Mouse (Mus musculus): ENCODE results near the gene Ripk3. TPM values are rescaled to one million over a fixed set of nuclear protein-coding genes. Genes with fewer than 3 reads are reported as not detected.

Ripk3 gene
- total and polyA plus RNA-seq, 3 experiments = 0.15 to 2.0 TPM; not detected in 1

DNA sequence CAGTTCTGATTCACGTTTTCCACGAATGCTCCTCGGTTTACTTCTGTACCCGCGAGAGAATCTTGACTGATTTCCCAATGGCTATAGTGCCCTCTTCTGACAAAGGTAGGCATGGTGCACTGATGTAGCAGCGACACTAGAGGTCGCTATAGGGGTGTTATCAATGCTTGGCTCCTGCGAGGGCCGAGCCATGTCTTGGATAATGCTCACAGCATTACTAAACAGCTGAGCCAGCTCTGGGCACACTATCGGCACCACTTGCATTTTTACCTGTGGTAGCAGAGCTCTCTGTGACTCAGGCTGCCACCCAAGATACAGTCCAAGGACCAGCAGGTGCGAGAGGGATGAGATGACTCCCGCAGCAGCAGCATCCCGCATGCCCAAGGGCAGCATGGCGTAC is 7.4 kb downstream of the Ripk3 start (continued):
- TF ChIP-seq JUND (conservative IDR thresholded peaks at IDR 0.05; ENCODE audit: low read depth, low read length) = peak; percentile 69
- TF ChIP-seq MAFK (IDR thresholded peaks at IDR 0.05; ENCODE audit: insufficient replicate concordance, low read length) = peak; percentile 24; the same call in 1 of the 2 replicates
- TF ChIP-seq TCF12 (IDR thresholded peaks at IDR 0.05; ENCODE audit: low read depth, low read length) = 0 out of 2 replicates have a peak, but pooled peaks have one; percentile 16
- no peak for TF ChIP-seq PAX5 (IDR thresholded peaks at IDR 0.05; ENCODE audit: low read length)
- TF ChIP-seq USF2 (conservative IDR thresholded peaks at IDR 0.05; ENCODE audit: low read depth, low read length) = no peak
- no peak for TF ChIP-seq POLR2AphosphoS2 (IDR thresholded peaks at IDR 0.05; ENCODE audit: low read depth, low read length)
- TF ChIP-seq USF1 (IDR thresholded peaks at IDR 0.05; ENCODE audit: low read depth, low read length) = no peak
- no peak for TF ChIP-seq UBTF (IDR thresholded peaks at IDR 0.05; ENCODE audit: low read depth, low read length)
- TF ChIP-seq ZKSCAN1 (IDR thresholded peaks at IDR 0.05; ENCODE audit: borderline replicate concordance, low read depth, low read length) = no peak
- TF ChIP-seq ELF1 (IDR thresholded peaks at IDR 0.05; ENCODE audit: low read depth, low read length) = peak; percentile 42; the same call in 1 of the 2 replicates
- peak; percentile 53 for TF ChIP-seq ZC3H11A (IDR thresholded peaks at IDR 0.05; ENCODE audit: low read depth, low read length)
- TF ChIP-seq MAZ (IDR thresholded peaks at IDR 0.05; ENCODE audit: low read depth, low read length) = no peak
- 0 out of 2 replicates have a peak, but pooled peaks have one; percentile 7 for TF ChIP-seq ZNF384 (IDR thresholded peaks at IDR 0.05; ENCODE audit: low read depth, low read length)

DNA sequence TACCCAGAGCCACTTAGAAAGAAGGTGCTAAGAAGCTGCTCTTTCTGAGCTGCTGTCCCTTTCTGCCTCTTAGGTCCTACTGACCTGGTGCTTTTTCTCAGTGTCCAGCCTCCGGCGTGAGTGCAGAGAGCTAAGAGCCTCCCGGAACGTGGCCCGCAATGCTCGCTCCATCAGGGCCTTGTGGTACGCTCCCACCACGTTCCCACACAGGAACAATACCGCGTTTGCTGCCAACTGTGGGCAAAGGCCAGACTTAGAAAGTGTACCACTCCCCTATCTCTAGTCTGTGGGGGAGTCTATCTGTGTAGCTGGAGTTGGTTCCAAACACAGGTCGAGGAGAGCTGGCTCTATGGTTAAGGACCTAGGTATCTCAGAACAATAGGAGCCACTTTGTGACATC is 7.9 kb downstream of the Ripk3 start:
- no peak overlapping the region for H3K27ac ChIP-seq (ENCODE audit: insufficient read depth, low read depth)
- no peak for DNase-seq (ENCODE audit: extremely low read depth)
- H3K4me1 ChIP-seq (ENCODE audit: control insufficient read depth in 1 of 2, insufficient read depth in 2 of 2) = peaks cover 0 to 8% of the 10 kb centered on the region in 2 experiments; a peak in 1 of 4 replicates
- H3K4me2 ChIP-seq (ENCODE audit: insufficient read depth, low read depth, poor library complexity, severe bottlenecking) = peak overlapping the region; percentile 33; the same call in 1 of the 2 replicates
- TF ChIP-seq MEF2A (IDR thresholded peaks at IDR 0.05; ENCODE audit: borderline replicate concordance, low read depth, low read length) (no peak), ZKSCAN1 (IDR thresholded peaks at IDR 0.05; ENCODE audit: borderline replicate concordance, low read depth, low read length) (no peak), USF1 (IDR thresholded peaks at IDR 0.05; ENCODE audit: low read depth, low read length) (no peak), ZNF384 (IDR thresholded peaks at IDR 0.05; ENCODE audit: low read depth, low read length) (no peak), SIN3A (IDR thresholded peaks at IDR 0.05; ENCODE audit: low read length) (no peak), RAD21 (IDR thresholded peaks at IDR 0.05; ENCODE audit: low read depth, low read length) (no peak), MAFK (IDR thresholded peaks at IDR 0.05; ENCODE audit: insufficient replicate concordance, low read length) (no peak), ETS1 (conservative IDR thresholded peaks at IDR 0.05; ENCODE audit: low read depth, low read length) (no peak), UBTF (IDR thresholded peaks at IDR 0.05; ENCODE audit: low read depth, low read length) (no peak), MXI1 (IDR thresholded peaks at IDR 0.05; ENCODE audit: low read depth, low read length) (no peak), MAX (IDR thresholded peaks at IDR 0.05; ENCODE audit: low read length) (no peak), IRF4 (IDR thresholded peaks at IDR 0.05; ENCODE audit: low read depth, low read length) (no peak)
- H3K4me3 ChIP-seq (replicated peaks in 1 of 3; ENCODE audit: low read depth in 2 of 3, low read length in 2 of 3, poor library complexity in 1 of 3) = no peak overlapping the region
- dilution Hi-C loops (cut with MboI; ENCODE audit: extremely low pct_ligation_motif_present, extremely low pct_unique_long_range_greater_than_20kb, low sequenced_read_pairs) (no loop called here), in situ Hi-C loops (cut with MboI; ENCODE audit: low pct_ligation_motif_present, low pct_unique_long_range_greater_than_20kb, low sequenced_read_pairs) (no loop called here)
- H3K9ac ChIP-seq (ENCODE audit: insufficient read depth, low read depth) = no peak overlapping the region
- no peaks in the 10 kb centered on the region for H3K36me3 ChIP-seq (replicated peaks in 1 of 2; ENCODE audit: control insufficient read depth in 1 of 2, insufficient read depth in 1 of 2, low read length in 1 of 2)
- peaks cover 55% of the 10 kb centered on the region for H3K27me3 ChIP-seq (replicated peaks)
- H3K79me2 ChIP-seq (replicated peaks; ENCODE audit: control insufficient read depth, extremely low read depth, insufficient read depth, poor library complexity, severe bottlenecking) = no peaks in the 10 kb centered on the region
- H3K9me3 ChIP-seq (replicated peaks; ENCODE audit: low read length) = no peaks in the 10 kb centered on the region
